Mouse (Mus musculus) lung, adult 2 months (tissue): ENCODE results near the gene Cuedc1. TPM values are rescaled to one million over a fixed set of nuclear protein-coding genes. Genes with fewer than 3 reads are reported as not detected.
A peak's percentile ranks its signal among the peaks of the same experiment; 100 is the strongest.

Source experiments
- DNase-seq: peaks from one replicate; pipeline ENCODE4 v3.0.0; 2022
- H3K4me1 ChIP-seq: fragments of 200-500 bp; 2 replicates; pipeline ENCODE4 v1.6.1; 2011; ENCODE audit warnings: low read length; ENCODE audit not compliant: control insufficient read depth, insufficient read depth
- H3K4me3 ChIP-seq: fragments of 200-500 bp; replicated peaks from 2 replicates; pipeline ENCODE3; 2011; ENCODE audit warnings: low read depth, mild to moderate bottlenecking, control low read depth, low read length; ENCODE audit errors: extremely low read depth
- CTCF ChIP-seq: fragments of 200-500 bp; IDR thresholded peaks from 2 replicates; pipeline ENCODE4 v1.5.1; 2011; ENCODE audit warnings: mild to moderate bottlenecking, low read length, control low read depth; ENCODE audit not compliant: insufficient read depth
- POLR2A ChIP-seq: fragments of 200-500 bp; IDR thresholded peaks from 2 replicates; pipeline ENCODE4 v1.6.1; 2011; ENCODE audit warnings: low read depth, mild to moderate bottlenecking, control low read depth, low read length, borderline replicate concordance; ENCODE audit errors: extremely low read depth
- WGBS: fragments of 180-500 bp; shearing (Covaris S2); methylation state at CpG from one replicate; pipeline ENCODE4 v1.1.7; 2018; 5-methylcytosine and 5-hydroxymethylcytosine counted together
- polyA plus RNA-seq: library from polyadenylated mRNA; depleted of rRNA; stranded (reverse); fragments of >200 nt; gene quantifications from 2 replicates; pipeline ENCODE4 v1.2.3, GENCODE M21; 2012

Gene Cuedc1
- polyA plus RNA-seq, 1 experiment: 42.9 TPM

- TF ChIP-seq POLR2A (no peak), CTCF (peak; percentile 36; the same call in 1 of the 2 replicates)
- 48% methylated on average over 2 of the region's 2 CpGs for WGBS
- no peak for DNase-seq
Observed at GRCm38 (mm10) chr11:88061892-88062625, 35.8 kb upstream of the Cuedc1 start.

GRCm38 (mm10) chr11:88065732-88066131 lies 32.1 kb upstream of the Cuedc1 start:
- peaks cover 11% of the 10 kb centered on the region for H3K4me1 ChIP-seq
- no peak for DNase-seq
- TF ChIP-seq POLR2A: no peak
- TF ChIP-seq CTCF: no peak
- H3K4me3 ChIP-seq: no peak overlapping the region

More at GRCm38 (mm10) chr11:88061892-88062625, 35.8 kb upstream of the Cuedc1 start:
- Histone ChIP-seq H3K4me3 (no peak overlapping the region), H3K4me1 (peaks cover under 1% of the 10 kb centered on the region)

GRCm38 (mm10) chr11:88067191-88067585 lies 30.7 kb upstream of the Cuedc1 start:
- no peak for TF ChIP-seq CTCF
- TF ChIP-seq POLR2A: no peak
- Histone ChIP-seq H3K4me3 (peak overlapping the region; percentile 82), H3K4me1 (peaks cover 21% of the 10 kb centered on the region)
- DNase-seq: no peak
- 3% methylated on average over 8 of the region's 8 CpGs for WGBS

GRCm38 (mm10) chr11:88067586-88068410 lies 30.1 kb upstream of the Cuedc1 start, which contains the start of gene Vezf1:
Vezf1 (plus strand) TSS chr11:88068279.
- TF ChIP-seq POLR2A: peak; percentile 81; the same call in 1 of the 2 replicates
- TF ChIP-seq CTCF: no peak
- WGBS: 1% methylated on average over 45 of the region's 81 CpGs
- peaks cover 21% of the 10 kb centered on the region for H3K4me1 ChIP-seq
- H3K4me3 ChIP-seq: peak within 1 kb of the TSS; percentile 82
- peak; percentile 76 for DNase-seq

- Histone ChIP-seq H3K4me3 (peak overlapping the region; percentile 82), H3K4me1 (peaks cover 25% of the 10 kb centered on the region)
- TF ChIP-seq CTCF (no peak), POLR2A (no peak)
- DNase-seq: peak; percentile 74
- WGBS: under 1% methylated on average over 90 of the region's 92 CpGs
Observed at GRCm38 (mm10) chr11:88068411-88069245, 29.2 kb upstream of the Cuedc1 start.

GRCm38 (mm10) chr11:88069246-88069570 lies 28.6 kb upstream of the Cuedc1 start:
- Histone ChIP-seq H3K4me3 (peak overlapping the region; percentile 82), H3K4me1 (peaks cover 28% of the 10 kb centered on the region)
- 0% methylated on average over 12 of the region's 12 CpGs for WGBS
- DNase-seq: no peak
- TF ChIP-seq CTCF (no peak), POLR2A (no peak)

GRCm38 (mm10) chr11:88070392-88070791 lies 27.5 kb upstream of the Cuedc1 start:
- no peak for TF ChIP-seq CTCF
- TF ChIP-seq POLR2A: no peak
- DNase-seq: no peak
- WGBS: 19% methylated on average over 4 of the region's 4 CpGs
- Histone ChIP-seq H3K4me3 (no peak overlapping the region), H3K4me1 (peaks cover 30% of the 10 kb centered on the region)

GRCm38 (mm10) chr11:88071113-88071512 lies 26.7 kb upstream of the Cuedc1 start:
- WGBS: 41% methylated on average over 5 of the region's 5 CpGs
- Histone ChIP-seq H3K4me1 (peaks cover 30% of the 10 kb centered on the region), H3K4me3 (no peak overlapping the region)
- TF ChIP-seq POLR2A (no peak), CTCF (no peak)
- no peak for DNase-seq

- H3K4me3 ChIP-seq: no peak overlapping the region
- no peak for DNase-seq
- WGBS: 65% methylated on average over 14 of the region's 14 CpGs
- H3K4me1 ChIP-seq: peaks cover 27% of the 10 kb centered on the region
- TF ChIP-seq POLR2A (no peak), CTCF (no peak)
Observed at GRCm38 (mm10) chr11:88073343-88073875, 24.4 kb upstream of the Cuedc1 start.
